Mouse (Mus musculus) hindbrain, embryonic 13.5 days (tissue): ENCODE data around the gene Sh3pxd2a. TPM values are rescaled to one million over a fixed set of nuclear protein-coding genes. Genes with fewer than 3 reads are reported as not detected.

ENCODE experiments used
- ATAC-seq: fragments of 200-750 bp; cut with Nextera tagmentation; 2 replicates; pipeline ENCODE4 v1.8.0; 2017; ENCODE audit warnings: moderate TSS enrichment; ENCODE audit not compliant: low FRiP score
- H3K27ac ChIP-seq: fragments of 300-500 bp; sonication (generic); 2 replicates; pipeline ENCODE4 v1.5.1; 2015; ENCODE audit warnings: inconsistent platforms, mild to moderate bottlenecking, moderate library complexity
- H3K27me3 ChIP-seq: fragments of 300-500 bp; sonication (generic); 2 replicates; pipeline ENCODE4 v1.6.1; 2015; ENCODE audit warnings: mild to moderate bottlenecking, inconsistent platforms
- H3K36me3 ChIP-seq: fragments of 300-500 bp; sonication (generic); 2 replicates; pipeline ENCODE4 v1.6.1; 2015; ENCODE audit warnings: mild to moderate bottlenecking, inconsistent platforms
- H3K4me1 ChIP-seq: fragments of 300-500 bp; sonication (generic); replicated peaks from 2 replicates; pipeline ENCODE4 v1.6.1; 2015; ENCODE audit warnings: inconsistent platforms
- H3K4me2 ChIP-seq: fragments of 300-500 bp; sonication (generic); 2 replicates; pipeline ENCODE4 v1.6.1; 2015; ENCODE audit warnings: inconsistent platforms, mild to moderate bottlenecking, moderate library complexity
- H3K4me3 ChIP-seq: fragments of 300-500 bp; sonication (generic); 2 replicates; pipeline ENCODE4 v1.5.1; 2015; ENCODE audit warnings: mild to moderate bottlenecking, inconsistent platforms
- H3K9ac ChIP-seq: fragments of 300-500 bp; sonication (generic); 2 replicates; pipeline ENCODE4 v1.6.1; 2015; ENCODE audit warnings: mild to moderate bottlenecking, inconsistent platforms
- H3K9me3 ChIP-seq: fragments of 300-500 bp; sonication (generic); 2 replicates; pipeline ENCODE4 v1.6.1; 2016; ENCODE audit warnings: inconsistent platforms
- WGBS: fragments of 180-500 bp; shearing (Covaris S2); methylation state at CpG from one replicate; pipeline ENCODE4 v1.1.7; 2015; 5-methylcytosine and 5-hydroxymethylcytosine counted together
- polyA plus RNA-seq: library from polyadenylated mRNA; unstranded; fragments of >200 nt; fragmentation: Nextera tagmentation; extraction: Ambion mirVana; gene quantifications from 2 replicates; pipeline ENCODE4 v1.2.1, GENCODE M21; 2015

Gene Sh3pxd2a
- polyA plus RNA-seq, 1 experiment from 2014 or later: 2.1 TPM

DNA sequence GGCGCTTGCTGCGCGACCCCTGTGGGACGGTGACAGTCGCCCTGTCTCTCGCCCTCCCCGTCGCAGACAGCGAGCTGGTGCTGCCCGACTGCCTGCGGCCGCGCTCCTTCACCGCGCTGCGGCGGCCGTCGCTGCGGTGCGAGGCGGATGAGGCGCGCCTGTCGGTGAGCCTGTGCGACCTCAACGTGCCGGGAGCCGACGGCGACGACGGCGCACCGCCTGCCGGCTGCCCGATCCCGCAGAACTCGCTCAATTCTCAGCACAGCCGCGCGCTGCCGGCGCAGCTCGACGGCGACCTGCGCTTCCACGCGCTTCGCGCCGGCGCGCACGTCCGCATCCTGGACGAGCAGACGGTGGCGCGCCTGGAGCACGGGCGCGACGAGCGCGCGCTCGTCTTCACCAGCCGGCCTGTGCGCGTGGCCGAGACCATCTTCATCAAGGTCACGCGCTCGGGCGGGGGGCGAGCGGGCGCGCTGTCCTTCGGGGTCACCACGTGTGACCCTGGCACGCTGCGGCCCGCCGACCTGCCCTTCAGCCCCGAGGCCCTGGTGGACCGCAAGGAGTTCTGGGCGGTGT lies 211.1 kb downstream of the Sh3pxd2a start:
- Histone ChIP-seq H3K27ac (no peak overlapping the region), H3K9ac (peak overlapping the region; percentile 58), H3K4me1 (peaks cover 12% of the 10 kb centered on the region), H3K9me3 (no peaks in the 10 kb centered on the region), H3K4me2 (peak overlapping the region; percentile 54), H3K36me3 (no peaks in the 10 kb centered on the region), H3K4me3 (peak overlapping the region; percentile 39), H3K27me3 (peaks cover 73% of the 10 kb centered on the region)
- 4% methylated on average over 85 of the region's 90 CpGs for WGBS
- ATAC-seq: no peak

DNA sequence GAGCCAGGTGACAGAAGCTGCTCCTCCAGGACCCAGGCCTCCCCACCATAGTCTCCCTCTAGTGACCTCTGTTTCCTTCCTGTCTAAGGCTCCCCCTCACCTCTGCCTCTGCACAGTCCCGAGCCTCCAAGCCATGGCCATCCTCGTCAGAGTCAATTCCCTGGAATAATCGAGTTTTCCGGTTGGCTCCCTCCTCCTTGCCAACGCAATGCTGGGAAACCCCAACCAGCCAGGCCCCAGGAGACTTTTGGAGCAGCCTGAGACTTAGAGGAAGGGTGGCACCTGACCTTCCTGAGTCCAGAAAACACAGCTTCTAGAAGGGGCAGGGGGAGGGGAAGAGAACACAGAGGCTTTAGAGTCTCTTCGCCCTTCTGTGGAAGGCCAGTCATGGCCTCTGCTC lies 213.3 kb downstream of the Sh3pxd2a start:
- no peak overlapping the region for H3K4me2 ChIP-seq
- H3K36me3 ChIP-seq: no peaks in the 10 kb centered on the region
- H3K27me3 ChIP-seq: peaks cover 56% of the 10 kb centered on the region
- peaks cover 12% of the 10 kb centered on the region for H3K4me1 ChIP-seq
- H3K9me3 ChIP-seq: no peaks in the 10 kb centered on the region
- no peak overlapping the region for H3K9ac ChIP-seq
- H3K27ac ChIP-seq: no peak overlapping the region
- no peak overlapping the region for H3K4me3 ChIP-seq
- ATAC-seq: no peak
- WGBS: 33% methylated on average over 6 of the region's 6 CpGs

DNA sequence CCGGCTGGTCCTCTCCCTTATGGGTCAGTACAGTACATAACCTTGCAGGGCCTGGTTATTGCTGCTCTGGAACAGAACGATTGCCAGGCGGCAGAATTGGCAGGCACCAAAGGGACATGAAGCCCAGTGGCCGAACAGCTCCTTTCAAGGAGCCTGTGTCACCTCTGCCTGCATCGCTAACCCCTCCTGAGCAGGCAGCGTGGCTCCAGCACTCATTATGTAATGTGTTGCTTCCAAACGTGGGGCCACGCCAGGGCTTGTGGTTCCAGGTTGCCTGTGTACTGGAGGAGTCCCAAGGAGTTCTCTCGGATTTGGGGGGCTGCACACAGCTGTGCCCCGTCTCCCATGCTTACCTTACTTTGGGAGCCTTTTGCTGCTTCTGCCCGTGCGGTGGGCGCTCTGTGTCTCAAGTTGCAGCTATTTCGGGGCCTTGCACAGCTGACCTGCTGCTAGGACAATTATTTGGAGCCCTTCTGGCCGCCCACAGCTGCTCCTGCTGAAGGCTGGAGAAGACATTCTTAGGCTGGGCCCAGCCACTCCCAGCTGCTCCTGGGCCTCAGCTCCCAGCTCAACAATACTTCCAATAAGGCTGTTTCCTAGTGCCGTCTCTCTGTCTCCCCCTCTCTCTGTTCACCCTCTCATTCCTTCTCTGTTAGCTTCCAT lies 215.2 kb downstream of the Sh3pxd2a start:
- Histone ChIP-seq H3K4me1 (peaks cover 14% of the 10 kb centered on the region), H3K4me3 (no peak overlapping the region), H3K9ac (no peak overlapping the region), H3K36me3 (no peaks in the 10 kb centered on the region), H3K4me2 (no peak overlapping the region), H3K27me3 (peaks cover 42% of the 10 kb centered on the region), H3K9me3 (no peaks in the 10 kb centered on the region), H3K27ac (no peak overlapping the region)
- WGBS: 69% methylated on average over 16 of the region's 16 CpGs
- no peak for ATAC-seq

GRCm38 (mm10) chr19:47248296-47248695 lies 215.9 kb downstream of the Sh3pxd2a start:
- H3K36me3 ChIP-seq: no peaks in the 10 kb centered on the region
- 84% methylated on average over 7 of the region's 7 CpGs for WGBS
- no peak overlapping the region for H3K4me3 ChIP-seq
- H3K9ac ChIP-seq: no peak overlapping the region
- H3K9me3 ChIP-seq: no peaks in the 10 kb centered on the region
- H3K27ac ChIP-seq: no peak overlapping the region
- H3K4me2 ChIP-seq: no peak overlapping the region
- H3K27me3 ChIP-seq: peaks cover 35% of the 10 kb centered on the region
- peaks cover 12% of the 10 kb centered on the region for H3K4me1 ChIP-seq
- ATAC-seq: no peak

- Histone ChIP-seq H3K36me3 (no peaks in the 10 kb centered on the region), H3K27me3 (peaks cover 29% of the 10 kb centered on the region), H3K4me1 (peaks cover 7% of the 10 kb centered on the region), H3K4me2 (no peak overlapping the region), H3K4me3 (no peak overlapping the region), H3K27ac (no peak overlapping the region), H3K9me3 (no peaks in the 10 kb centered on the region), H3K9ac (0 out of 2 replicates have a peak overlapping the region, but pooled peaks have one; percentile 36)
- ATAC-seq: no peak
- 52% methylated on average over 11 of the region's 11 CpGs for WGBS
These were observed 216.4 kb downstream of the Sh3pxd2a start for GRCm38 (mm10) chr19:47247791-47248190.

DNA sequence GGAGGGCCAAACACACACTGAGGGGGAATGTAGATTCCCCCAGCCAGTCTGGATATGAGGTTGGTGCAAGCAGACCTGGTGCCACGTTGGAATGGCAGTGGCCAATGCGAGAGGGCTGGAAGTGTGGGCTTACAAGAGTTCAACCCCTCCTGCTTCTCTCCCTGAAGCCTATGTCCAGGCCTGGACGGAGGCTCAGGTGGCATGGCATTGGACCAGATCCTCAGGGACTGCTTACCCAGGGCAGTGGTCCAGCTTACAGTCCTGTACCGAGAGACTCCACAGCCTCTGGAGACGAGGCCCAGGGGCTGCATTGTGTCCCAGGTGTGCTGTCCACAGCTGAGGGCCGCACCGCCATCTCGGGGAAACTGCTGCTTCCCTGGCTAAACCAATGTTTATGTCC lies 218.7 kb downstream of the Sh3pxd2a start:
- ATAC-seq: no peak
- Histone ChIP-seq H3K9ac (no peak overlapping the region), H3K9me3 (no peaks in the 10 kb centered on the region), H3K36me3 (no peaks in the 10 kb centered on the region), H3K4me3 (no peak overlapping the region), H3K4me2 (no peak overlapping the region), H3K27ac (no peak overlapping the region), H3K27me3 (peaks cover 7% of the 10 kb centered on the region), H3K4me1 (0 out of 2 replicates have a peak, but pooled peaks cover 2% of the 10 kb centered on the region)
- 82% methylated on average over 8 of the region's 8 CpGs for WGBS

DNA sequence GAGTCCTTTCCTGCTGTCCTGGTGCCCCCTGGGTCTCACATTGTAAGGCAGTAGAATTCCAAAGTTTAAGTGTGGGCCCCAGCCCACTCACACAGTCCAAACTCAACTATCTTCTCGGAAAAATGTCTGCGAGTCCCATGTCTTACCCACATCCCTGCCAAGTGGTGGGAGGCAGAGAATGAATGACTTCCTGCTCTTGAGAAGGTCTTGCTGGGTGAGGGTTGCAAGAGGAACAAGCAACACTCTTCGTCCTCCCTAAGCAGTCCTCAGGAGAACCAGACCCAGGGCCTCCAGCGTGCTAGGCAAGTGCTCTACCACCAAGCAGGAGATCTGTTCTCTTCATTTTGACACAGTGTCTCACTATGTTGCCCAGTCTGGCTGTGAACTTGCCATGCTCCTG lies 222.0 kb downstream of the Sh3pxd2a start:
- peaks cover 7% of the 10 kb centered on the region; the same call in 1 of the 2 replicates for H3K27me3 ChIP-seq
- H3K27ac ChIP-seq: no peak overlapping the region
- no peak overlapping the region for H3K4me2 ChIP-seq
- H3K9me3 ChIP-seq: no peaks in the 10 kb centered on the region
- WGBS: 90% methylated on average over 4 of the region's 4 CpGs
- no peak for ATAC-seq
- no peak overlapping the region for H3K4me3 ChIP-seq
- H3K36me3 ChIP-seq: no peaks in the 10 kb centered on the region
- 0 out of 2 replicates have a peak, but pooled peaks cover 9% of the 10 kb centered on the region for H3K4me1 ChIP-seq
- no peak overlapping the region for H3K9ac ChIP-seq

DNA sequence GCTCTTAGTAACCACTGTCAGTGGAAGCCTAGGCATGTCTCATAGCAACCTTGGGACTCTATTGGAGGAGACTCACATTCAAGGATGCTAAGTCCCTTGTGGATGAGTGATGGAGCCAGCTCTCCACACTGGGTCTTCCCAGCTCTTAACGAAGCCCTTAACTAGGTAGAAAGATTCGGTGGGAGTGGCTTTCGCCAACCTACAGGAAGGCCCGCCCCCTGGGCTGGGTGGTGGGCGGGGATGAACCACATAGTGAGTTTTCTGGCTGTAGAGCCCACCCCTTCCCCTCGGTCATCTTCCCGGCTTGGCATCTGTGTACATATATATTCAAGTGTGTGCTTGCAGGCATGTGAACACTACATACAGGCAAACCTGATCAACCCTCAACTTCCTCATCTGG lies 223.2 kb downstream of the Sh3pxd2a start:
- H3K4me2 ChIP-seq: 0 out of 2 replicates have a peak overlapping the region, but pooled peaks have one; percentile 34
- WGBS: 68% methylated on average over 7 of the region's 7 CpGs
- H3K9me3 ChIP-seq: no peaks in the 10 kb centered on the region

DNA sequence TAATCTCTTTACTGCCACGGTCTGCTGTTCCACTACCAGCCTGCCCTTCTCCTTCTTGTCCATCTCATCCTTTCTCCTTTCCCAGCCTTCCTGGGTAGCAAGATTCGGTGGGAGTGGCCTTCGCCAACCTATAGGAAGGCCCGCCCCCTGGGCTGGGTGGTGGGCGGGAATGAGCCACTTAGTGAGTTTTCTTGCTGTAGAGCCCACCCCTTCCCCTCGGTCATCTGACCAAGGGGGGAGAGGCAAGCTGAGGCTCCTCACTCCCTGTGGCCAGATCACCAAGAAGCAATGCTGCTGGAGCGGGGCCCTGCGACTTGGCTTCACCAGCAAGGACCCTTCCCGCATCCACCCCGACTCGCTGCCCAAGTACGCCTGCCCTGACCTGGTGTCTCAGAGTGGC lies 224.1 kb downstream of the Sh3pxd2a start:
- H3K4me2 ChIP-seq: peak overlapping the region; percentile 34

More for the DNA sequence above, 223.2 kb downstream of the Sh3pxd2a start:
- H3K27ac ChIP-seq: no peak overlapping the region
- H3K36me3 ChIP-seq: no peaks in the 10 kb centered on the region
- no peak overlapping the region for H3K9ac ChIP-seq
- ATAC-seq: no peak
- H3K27me3 ChIP-seq: peaks cover 7% of the 10 kb centered on the region; the same call in 1 of the 2 replicates
- 0 out of 2 replicates have a peak, but pooled peaks cover 9% of the 10 kb centered on the region for H3K4me1 ChIP-seq
- no peak overlapping the region for H3K4me3 ChIP-seq

DNA sequence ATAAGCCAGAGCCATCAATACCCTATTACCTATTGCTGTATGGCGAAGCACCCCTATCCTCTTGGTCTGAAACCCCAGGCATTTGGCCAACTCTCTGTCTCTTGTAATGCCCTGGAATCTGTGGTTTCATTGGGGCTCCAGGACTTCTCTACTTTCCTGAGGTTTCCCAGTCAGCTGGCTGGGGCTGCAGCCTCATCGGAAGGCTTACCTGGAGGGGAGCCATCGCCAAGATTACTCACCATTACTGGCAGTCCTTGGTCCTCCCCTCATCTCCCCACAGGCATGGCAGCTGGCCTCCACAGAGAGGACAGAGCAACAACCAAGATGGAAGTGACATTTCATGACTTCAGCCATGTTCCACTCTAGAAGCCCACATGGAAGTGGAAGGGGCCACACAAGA lies 231.1 kb downstream of the Sh3pxd2a start:
- no peak overlapping the region for H3K4me3 ChIP-seq
- H3K9ac ChIP-seq: no peak overlapping the region
- ATAC-seq: no peak
- peaks cover 18% of the 10 kb centered on the region for H3K4me1 ChIP-seq
- H3K27me3 ChIP-seq: 0 out of 2 replicates have a peak, but pooled peaks cover 9% of the 10 kb centered on the region
- no peak overlapping the region for H3K4me2 ChIP-seq
- H3K9me3 ChIP-seq: no peaks in the 10 kb centered on the region
- no peak overlapping the region for H3K27ac ChIP-seq
- no peaks in the 10 kb centered on the region for H3K36me3 ChIP-seq
- WGBS: 92% methylated on average over 3 of the region's 3 CpGs

More for the DNA sequence above, 224.1 kb downstream of the Sh3pxd2a start:
- no peak for ATAC-seq
- no peaks in the 10 kb centered on the region for H3K36me3 ChIP-seq
- H3K4me3 ChIP-seq: no peak overlapping the region
- WGBS: 34% methylated on average over 12 of the region's 12 CpGs
- 0 out of 2 replicates have a peak, but pooled peaks cover 6% of the 10 kb centered on the region for H3K4me1 ChIP-seq
- peaks cover 7% of the 10 kb centered on the region; the same call in 1 of the 2 replicates for H3K27me3 ChIP-seq
- no peak overlapping the region for H3K9ac ChIP-seq
- H3K27ac ChIP-seq: no peak overlapping the region
- no peaks in the 10 kb centered on the region for H3K9me3 ChIP-seq

DNA sequence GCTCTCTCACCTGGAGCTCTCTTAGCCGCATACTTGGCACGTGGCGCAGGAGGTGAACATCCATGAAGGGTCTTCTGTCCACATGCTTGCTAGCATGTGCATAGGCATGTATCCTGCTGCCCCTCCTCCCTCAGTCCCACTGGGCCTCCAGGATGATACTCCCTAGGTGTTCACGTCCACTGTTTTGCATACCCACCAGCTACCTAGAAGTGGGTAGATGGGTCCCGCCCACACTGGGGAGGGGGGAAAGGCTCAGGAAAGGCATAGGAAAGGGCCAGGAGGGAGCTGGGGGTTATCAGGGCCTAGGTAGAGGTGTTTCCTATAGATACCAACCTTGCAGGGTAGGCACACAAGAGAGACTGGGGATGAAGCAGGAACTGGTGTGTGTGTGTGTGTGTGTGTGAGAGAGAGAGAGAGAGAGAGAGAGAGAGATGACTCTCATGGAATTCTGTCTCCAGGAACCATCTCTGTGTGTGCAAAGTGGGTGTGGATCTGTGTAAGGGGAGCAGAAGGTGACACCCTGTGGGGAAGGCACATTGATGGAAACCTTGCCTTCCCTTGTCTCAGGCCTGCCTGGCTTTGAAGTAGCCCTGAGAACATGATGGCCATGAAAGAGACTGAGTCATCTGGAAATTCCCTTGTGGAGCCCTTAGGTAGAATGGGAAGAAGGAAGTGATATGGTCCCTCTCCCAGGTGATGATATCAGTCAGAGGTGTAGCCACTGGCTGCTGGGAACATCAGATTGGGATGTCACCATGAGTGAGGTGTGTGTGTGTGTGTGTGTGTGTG lies 231.9 kb downstream of the Sh3pxd2a start:
- ATAC-seq: no peak
- Histone ChIP-seq H3K9me3 (no peaks in the 10 kb centered on the region), H3K4me1 (peaks cover 18% of the 10 kb centered on the region), H3K27ac (no peak overlapping the region), H3K27me3 (0 out of 2 replicates have a peak, but pooled peaks cover 10% of the 10 kb centered on the region), H3K36me3 (no peaks in the 10 kb centered on the region), H3K9ac (no peak overlapping the region), H3K4me2 (no peak overlapping the region), H3K4me3 (no peak overlapping the region)
- WGBS: 94% methylated on average over 5 of the region's 5 CpGs

DNA sequence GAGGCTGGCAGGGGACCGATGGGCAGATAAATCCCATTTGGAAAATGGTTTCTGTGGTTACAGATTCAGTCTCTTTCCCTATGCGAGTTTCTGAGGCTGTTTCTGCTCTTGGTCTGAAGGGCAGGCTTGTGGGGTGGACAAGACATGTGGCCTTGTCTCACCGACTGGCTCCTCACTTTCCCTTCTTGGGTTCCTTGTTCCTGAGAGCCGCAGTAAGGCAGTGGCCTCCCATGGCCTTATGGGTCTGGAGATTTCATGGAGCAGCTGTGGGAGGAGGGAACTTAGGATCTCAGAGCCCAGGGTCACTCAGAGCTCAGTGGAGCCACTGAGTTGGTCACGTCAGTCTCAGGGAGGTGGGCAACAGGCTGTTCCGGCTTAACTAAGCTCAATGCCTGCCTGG lies 232.8 kb downstream of the Sh3pxd2a start:
- ATAC-seq: no peak
- Histone ChIP-seq H3K9ac (no peak overlapping the region), H3K27me3 (0 out of 2 replicates have a peak, but pooled peaks cover 13% of the 10 kb centered on the region), H3K4me3 (no peak overlapping the region), H3K36me3 (no peaks in the 10 kb centered on the region), H3K9me3 (no peaks in the 10 kb centered on the region), H3K4me1 (peaks cover 18% of the 10 kb centered on the region), H3K4me2 (no peak overlapping the region), H3K27ac (no peak overlapping the region)
- WGBS: 87% methylated on average over 6 of the region's 6 CpGs
